Mouse (Mus musculus): ENCODE measurements around the gene Mcoln2. TPM values are rescaled to one million over a fixed set of nuclear protein-coding genes. Genes with fewer than 3 reads are reported as not detected.

Mcoln2 gene
- polyA plus RNA-seq (2014; fragmentation: Nextera tagmentation; extraction: Ambion mirVana) = 0.11 and 0.27 TPM in 2 replicates

GRCm38 (mm10) chr3:146149156-146150057 lies at the start of gene Mcoln2:
Gene Mcoln2, plus strand, starts transcription at chr3:146149833.
- H3K27me3 ChIP-seq (ENCODE audit: control insufficient read depth, insufficient read depth, low read length) = 0 out of 2 replicates have a peak, but pooled peaks cover 6% of the 10 kb centered on the region
- H3K36me3 ChIP-seq (ENCODE audit: control insufficient read depth, insufficient read depth, low read length) = no peaks in the 10 kb centered on the region
- H3K4me1 ChIP-seq (replicated peaks; ENCODE audit: control insufficient read depth, insufficient read depth, low read length) = peaks cover 5% of the 10 kb centered on the region; the same call in 1 of the 2 replicates
- peak within 1 kb of the TSS; percentile 31 for H3K4me3 ChIP-seq (ENCODE audit: low read depth, low read length)
- 12% methylated on average over 34 of the region's 34 CpGs for WGBS
- ATAC-seq (replicated peaks; ENCODE audit: low FRiP score) = peak; percentile 49
- no peak for DNase-seq (ENCODE audit: low spot score)
- peak within 1 kb of the TSS; percentile 73 for H3K4me2 ChIP-seq (ENCODE audit: low read depth, low read length, severe bottlenecking)
- peak within 1 kb of the TSS; percentile 2; the same call in 1 of the 2 replicates for H3K9ac ChIP-seq (ENCODE audit: low read length)
- no peak within 1 kb of the TSS for H3K27ac ChIP-seq (ENCODE audit: low read depth, low read length)
- no peaks in the 10 kb centered on the region; the same call in 1 of the 2 replicates for H3K9me3 ChIP-seq (ENCODE audit: control insufficient read depth, low read length)

GRCm38 (mm10) chr3:146099925-146100324 lies 49.7 kb upstream of the Mcoln2 start:
- Histone ChIP-seq H3K36me3 (ENCODE audit: control insufficient read depth, insufficient read depth, low read length) (no peaks in the 10 kb centered on the region), H3K27me3 (ENCODE audit: control insufficient read depth, insufficient read depth, low read length) (no peaks in the 10 kb centered on the region), H3K27ac (ENCODE audit: low read depth, low read length) (no peak overlapping the region), H3K4me3 (ENCODE audit: low read depth, low read length) (no peak overlapping the region), H3K9me3 (ENCODE audit: control insufficient read depth, low read length) (no peaks in the 10 kb centered on the region), H3K4me1 (replicated peaks; ENCODE audit: control insufficient read depth, insufficient read depth, low read length) (no peaks in the 10 kb centered on the region), H3K4me2 (ENCODE audit: low read depth, low read length, severe bottlenecking) (no peak overlapping the region), H3K9ac (ENCODE audit: low read length) (no peak overlapping the region)
- ATAC-seq (replicated peaks; ENCODE audit: low FRiP score) (no peak), DNase-seq (ENCODE audit: low spot score) (no peak)

- no peaks in the 10 kb centered on the region for H3K36me3 ChIP-seq (ENCODE audit: control insufficient read depth, insufficient read depth, low read length)
- 64% methylated on average over 6 of the region's 6 CpGs for WGBS
Observed at GRCm38 (mm10) chr3:146102049-146102448, 47.6 kb upstream of the Mcoln2 start.

GRCm38 (mm10) chr3:146107116-146107849 lies 42.4 kb upstream of the Mcoln2 start:
- no peak overlapping the region for H3K27ac ChIP-seq (ENCODE audit: low read depth, low read length)
- H3K4me2 ChIP-seq (ENCODE audit: low read depth, low read length, severe bottlenecking) = peak overlapping the region; percentile 70
- no peaks in the 10 kb centered on the region for H3K27me3 ChIP-seq (ENCODE audit: control insufficient read depth, insufficient read depth, low read length)
- WGBS = 5% methylated on average over 18 of the region's 18 CpGs
- H3K9ac ChIP-seq (ENCODE audit: low read length) = peak overlapping the region; percentile 37
- no peaks in the 10 kb centered on the region for H3K36me3 ChIP-seq (ENCODE audit: control insufficient read depth, insufficient read depth, low read length)
- DNase-seq (ENCODE audit: low spot score) (no peak), ATAC-seq (replicated peaks; ENCODE audit: low FRiP score) (peak; percentile 72)
- no peaks in the 10 kb centered on the region; the same call in 1 of the 2 replicates for H3K9me3 ChIP-seq (ENCODE audit: control insufficient read depth, low read length)
- no peaks in the 10 kb centered on the region for H3K4me1 ChIP-seq (replicated peaks; ENCODE audit: control insufficient read depth, insufficient read depth, low read length)
- H3K4me3 ChIP-seq (ENCODE audit: low read depth, low read length) = peak overlapping the region; percentile 36

More at GRCm38 (mm10) chr3:146102049-146102448, 47.6 kb upstream of the Mcoln2 start:
- H3K4me2 ChIP-seq (ENCODE audit: low read depth, low read length, severe bottlenecking) = no peak overlapping the region
- H3K9me3 ChIP-seq (ENCODE audit: control insufficient read depth, low read length) = no peaks in the 10 kb centered on the region; the same call in 1 of the 2 replicates
- no peaks in the 10 kb centered on the region for H3K27me3 ChIP-seq (ENCODE audit: control insufficient read depth, insufficient read depth, low read length)
- H3K9ac ChIP-seq (ENCODE audit: low read length) = no peak overlapping the region
- DNase-seq (ENCODE audit: low spot score) = no peak
- H3K4me1 ChIP-seq (replicated peaks; ENCODE audit: control insufficient read depth, insufficient read depth, low read length) = no peaks in the 10 kb centered on the region
- H3K27ac ChIP-seq (ENCODE audit: low read depth, low read length) = no peak overlapping the region
- no peak for ATAC-seq (replicated peaks; ENCODE audit: low FRiP score)
- H3K4me3 ChIP-seq (ENCODE audit: low read depth, low read length) = no peak overlapping the region

- no peaks in the 10 kb centered on the region for H3K36me3 ChIP-seq (ENCODE audit: control insufficient read depth, insufficient read depth, low read length)
- H3K9ac ChIP-seq (ENCODE audit: low read length) = peak within 1 kb of the TSS; percentile 37
- peak within 1 kb of the TSS; percentile 36 for H3K4me3 ChIP-seq (ENCODE audit: low read depth, low read length)
- H3K27ac ChIP-seq (ENCODE audit: low read depth, low read length) = no peak within 1 kb of the TSS
- DNase-seq (ENCODE audit: low spot score) = peak; percentile 63
- no peaks in the 10 kb centered on the region for H3K27me3 ChIP-seq (ENCODE audit: control insufficient read depth, insufficient read depth, low read length)
- 14% methylated on average over 18 of the region's 18 CpGs for WGBS
- no peaks in the 10 kb centered on the region for H3K4me1 ChIP-seq (replicated peaks; ENCODE audit: control insufficient read depth, insufficient read depth, low read length)
- H3K9me3 ChIP-seq (ENCODE audit: control insufficient read depth, low read length) = no peaks in the 10 kb centered on the region; the same call in 1 of the 2 replicates
- peak; percentile 99 for ATAC-seq (replicated peaks; ENCODE audit: low FRiP score)
- peak within 1 kb of the TSS; percentile 70 for H3K4me2 ChIP-seq (ENCODE audit: low read depth, low read length, severe bottlenecking)
Observed at GRCm38 (mm10) chr3:146107921-146108571, 41.6 kb upstream of the Mcoln2 start, which contains the start of gene Wdr63. Gene Wdr63, minus strand, starts transcription at chr3:146108130.

GRCm38 (mm10) chr3:146108945-146109344 lies 40.7 kb upstream of the Mcoln2 start:
- H3K36me3 ChIP-seq (ENCODE audit: control insufficient read depth, insufficient read depth, low read length) = no peaks in the 10 kb centered on the region
- no peaks in the 10 kb centered on the region for H3K4me1 ChIP-seq (replicated peaks; ENCODE audit: control insufficient read depth, insufficient read depth, low read length)
- no peaks in the 10 kb centered on the region; the same call in 1 of the 2 replicates for H3K9me3 ChIP-seq (ENCODE audit: control insufficient read depth, low read length)
- ATAC-seq (replicated peaks; ENCODE audit: low FRiP score) (no peak), DNase-seq (ENCODE audit: low spot score) (no peak)
- no peak overlapping the region for H3K27ac ChIP-seq (ENCODE audit: low read depth, low read length)
- no peak overlapping the region for H3K4me2 ChIP-seq (ENCODE audit: low read depth, low read length, severe bottlenecking)
- 69% methylated on average over 2 of the region's 2 CpGs for WGBS
- no peaks in the 10 kb centered on the region for H3K27me3 ChIP-seq (ENCODE audit: control insufficient read depth, insufficient read depth, low read length)
- H3K4me3 ChIP-seq (ENCODE audit: low read depth, low read length) = no peak overlapping the region
- no peak overlapping the region for H3K9ac ChIP-seq (ENCODE audit: low read length)

- no peak for DNase-seq (ENCODE audit: low spot score)
- WGBS = 85% methylated on average over 2 of the region's 2 CpGs
Observed at GRCm38 (mm10) chr3:146110358-146110757, 39.3 kb upstream of the Mcoln2 start.

GRCm38 (mm10) chr3:146110916-146111315 lies 38.7 kb upstream of the Mcoln2 start:
- ATAC-seq (replicated peaks; ENCODE audit: low FRiP score) (no peak), DNase-seq (ENCODE audit: low spot score) (no peak)
- 80% methylated on average over 6 of the region's 6 CpGs for WGBS
- Histone ChIP-seq H3K9me3 (ENCODE audit: control insufficient read depth, low read length) (no peaks in the 10 kb centered on the region; the same call in 1 of the 2 replicates), H3K4me2 (ENCODE audit: low read depth, low read length, severe bottlenecking) (no peak overlapping the region), H3K4me1 (replicated peaks; ENCODE audit: control insufficient read depth, insufficient read depth, low read length) (no peaks in the 10 kb centered on the region), H3K4me3 (ENCODE audit: low read depth, low read length) (no peak overlapping the region), H3K36me3 (ENCODE audit: control insufficient read depth, insufficient read depth, low read length) (no peaks in the 10 kb centered on the region), H3K27me3 (ENCODE audit: control insufficient read depth, insufficient read depth, low read length) (no peaks in the 10 kb centered on the region), H3K27ac (ENCODE audit: low read depth, low read length) (no peak overlapping the region), H3K9ac (ENCODE audit: low read length) (no peak overlapping the region)

More at GRCm38 (mm10) chr3:146110358-146110757, 39.3 kb upstream of the Mcoln2 start:
- no peaks in the 10 kb centered on the region for H3K36me3 ChIP-seq (ENCODE audit: control insufficient read depth, insufficient read depth, low read length)
- H3K27me3 ChIP-seq (ENCODE audit: control insufficient read depth, insufficient read depth, low read length) = no peaks in the 10 kb centered on the region
- ATAC-seq (replicated peaks; ENCODE audit: low FRiP score) = no peak
- H3K4me2 ChIP-seq (ENCODE audit: low read depth, low read length, severe bottlenecking) = no peak overlapping the region
- H3K9ac ChIP-seq (ENCODE audit: low read length) = no peak overlapping the region
- H3K27ac ChIP-seq (ENCODE audit: low read depth, low read length) = no peak overlapping the region
- no peak overlapping the region for H3K4me3 ChIP-seq (ENCODE audit: low read depth, low read length)
- no peaks in the 10 kb centered on the region for H3K4me1 ChIP-seq (replicated peaks; ENCODE audit: control insufficient read depth, insufficient read depth, low read length)
- no peaks in the 10 kb centered on the region; the same call in 1 of the 2 replicates for H3K9me3 ChIP-seq (ENCODE audit: control insufficient read depth, low read length)
